Mouse (Mus musculus) midbrain, embryonic 12.5 days (tissue): ENCODE results near the gene Fgfr2. TPM values are rescaled to one million over a fixed set of nuclear protein-coding genes. Genes with fewer than 3 reads are reported as not detected.

ENCODE experiments used
- ATAC-seq: fragments of 200-750 bp; cut with Nextera tagmentation; 2 replicates; pipeline ENCODE4 v1.8.0; 2017; ENCODE audit warnings: low read depth, moderate TSS enrichment, moderate library complexity; ENCODE audit not compliant: low FRiP score
- H3K27ac ChIP-seq: fragments of 300-500 bp; sonication (generic); replicated peaks from 2 replicates; pipeline ENCODE4 v1.5.1; 2016; ENCODE audit warnings: mild to moderate bottlenecking
- H3K27me3 ChIP-seq: fragments of 300-500 bp; sonication (generic); 2 replicates; pipeline ENCODE4 v1.6.1; 2016; ENCODE audit warnings: mild to moderate bottlenecking
- H3K36me3 ChIP-seq: fragments of 300-500 bp; sonication (generic); 2 replicates; pipeline ENCODE4 v1.6.1; 2016
- H3K4me1 ChIP-seq: fragments of 300-500 bp; sonication (generic); 2 replicates; pipeline ENCODE4 v1.6.1; 2016
- H3K4me2 ChIP-seq: fragments of 300-500 bp; sonication (generic); replicated peaks from 2 replicates; pipeline ENCODE4 v1.6.1; 2016; ENCODE audit warnings: mild to moderate bottlenecking, moderate library complexity
- H3K4me3 ChIP-seq: fragments of 300-500 bp; sonication (generic); 2 replicates; pipeline ENCODE4 v1.5.1; 2016; ENCODE audit warnings: mild to moderate bottlenecking
- H3K9ac ChIP-seq: fragments of 300-500 bp; sonication (generic); replicated peaks from 2 replicates; pipeline ENCODE4 v1.6.1; 2016; ENCODE audit warnings: mild to moderate bottlenecking, moderate library complexity
- H3K9me3 ChIP-seq: fragments of 300-500 bp; sonication (generic); 2 replicates; pipeline ENCODE4 v1.6.1; 2016; ENCODE audit warnings: mild to moderate bottlenecking
- WGBS: fragments of 180-500 bp; shearing (Covaris S2); methylation state at CpG from one replicate; pipeline ENCODE4 v1.1.7; 2016; 5-methylcytosine and 5-hydroxymethylcytosine counted together
- polyA plus RNA-seq: library from polyadenylated mRNA; unstranded; fragments of >200 nt; fragmentation: Nextera tagmentation; extraction: Ambion mirVana; gene quantifications from 2 replicates; pipeline ENCODE4 v1.2.1, GENCODE M21; 2016

The Fgfr2 gene
- polyA plus RNA-seq, 1 experiment from 2014 or later: 96.5 TPM

DNA sequence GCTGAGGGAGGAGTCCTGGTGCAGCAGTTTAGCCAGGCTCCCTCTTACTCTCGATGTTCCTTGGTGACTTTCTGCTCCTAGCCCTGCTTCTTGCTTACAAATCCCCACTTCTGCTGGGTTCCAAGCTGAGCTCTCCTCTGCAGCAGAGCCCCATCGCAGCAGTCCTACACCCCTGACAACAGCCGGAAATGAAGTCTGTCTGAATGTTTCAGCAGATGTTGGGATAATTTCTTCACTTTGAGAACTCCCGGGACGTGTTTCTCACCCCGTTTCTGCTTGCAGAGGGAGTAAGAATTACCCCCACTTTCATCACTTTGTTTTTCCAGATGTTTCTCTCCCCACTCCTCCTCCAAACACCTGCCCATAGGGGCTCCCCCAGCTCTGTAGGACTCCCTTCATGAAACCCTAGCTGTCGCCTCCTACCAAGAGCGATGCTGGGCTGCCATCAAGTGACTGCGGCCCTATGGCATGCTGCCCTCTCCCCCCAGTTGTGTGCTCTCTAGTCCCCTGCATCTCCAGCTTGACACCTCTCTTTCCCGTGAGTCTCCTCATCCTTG, 873.5 kb downstream of the Fgfr2 start:
- H3K36me3 ChIP-seq: peaks cover 12% of the 10 kb centered on the region; the same call in 1 of the 2 replicates
- no peaks in the 10 kb centered on the region for H3K9me3 ChIP-seq
- H3K4me2 ChIP-seq: no peak overlapping the region
- 79% methylated on average over 10 of the region's 10 CpGs for WGBS
- no peaks in the 10 kb centered on the region for H3K27me3 ChIP-seq
- H3K4me1 ChIP-seq: peaks cover 43% of the 10 kb centered on the region
- no peak for ATAC-seq
- peak overlapping the region; percentile 93 for H3K27ac ChIP-seq
- H3K9ac ChIP-seq: no peak overlapping the region
- H3K4me3 ChIP-seq: no peak overlapping the region

GRCm38 (mm10) chr7:132247567-132247966, 875.6 kb downstream of the Fgfr2 start:
- Histone ChIP-seq H3K27ac (peak overlapping the region; percentile 93), H3K4me3 (no peak overlapping the region), H3K36me3 (peaks cover 33% of the 10 kb centered on the region), H3K9ac (no peak overlapping the region), H3K4me2 (0 out of 2 replicates have a peak overlapping the region, but pooled peaks have one; percentile 1), H3K4me1 (peaks cover 39% of the 10 kb centered on the region), H3K27me3 (no peaks in the 10 kb centered on the region), H3K9me3 (no peaks in the 10 kb centered on the region)
- WGBS: 4% methylated on average over 11 of the region's 11 CpGs
- ATAC-seq: peak; percentile 99

DNA sequence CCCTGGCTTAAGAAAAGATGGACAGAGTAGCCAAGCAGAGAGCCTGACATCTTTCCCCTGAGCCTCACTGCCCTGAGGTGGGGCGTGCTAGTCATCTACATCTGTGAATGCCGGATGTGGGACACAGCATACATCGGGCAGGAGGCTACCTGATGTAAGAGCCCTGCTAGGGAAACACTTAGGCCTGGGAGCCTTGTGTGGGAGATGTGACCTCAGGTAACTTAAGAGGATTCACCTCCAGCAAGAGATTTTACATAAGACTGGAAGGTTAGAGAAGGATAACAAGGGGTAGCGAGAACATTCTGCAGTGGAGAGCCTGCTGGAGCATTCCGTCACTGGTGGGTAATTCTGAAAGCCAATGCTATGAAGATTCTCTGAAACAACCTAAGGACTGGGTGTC, 876.1 kb downstream of the Fgfr2 start:
- ATAC-seq: no peak; the same call in 1 of the 2 replicates

DNA sequence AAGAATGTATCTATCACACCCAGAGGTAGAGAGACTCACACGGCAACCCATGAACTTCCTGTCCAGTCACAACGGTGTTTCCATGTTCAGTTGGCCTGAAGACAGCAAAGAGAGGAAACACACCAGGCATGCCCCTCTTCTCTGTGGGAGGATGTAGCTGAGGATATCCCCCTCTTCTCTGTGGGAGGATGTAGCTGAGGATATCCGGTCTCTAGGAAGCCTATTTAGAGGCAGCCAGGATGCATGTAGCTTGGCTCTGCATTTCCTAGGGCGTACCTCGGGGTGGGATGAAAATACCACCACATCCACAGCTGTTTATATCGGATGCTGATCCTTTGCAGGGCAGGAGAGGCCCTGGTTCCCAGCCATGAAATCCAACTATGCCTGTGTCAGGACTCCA, 877.4 kb downstream of the Fgfr2 start:
- Histone ChIP-seq H3K9ac (no peak overlapping the region), H3K27me3 (no peaks in the 10 kb centered on the region), H3K9me3 (no peaks in the 10 kb centered on the region), H3K4me1 (peaks cover 39% of the 10 kb centered on the region), H3K4me2 (no peak overlapping the region), H3K36me3 (peaks cover 50% of the 10 kb centered on the region), H3K4me3 (no peak overlapping the region), H3K27ac (no peak overlapping the region)
- no peak for ATAC-seq
- WGBS: 90% methylated on average over 6 of the region's 6 CpGs

More for the DNA sequence above, 876.1 kb downstream of the Fgfr2 start:
- H3K4me2 ChIP-seq: 0 out of 2 replicates have a peak overlapping the region, but pooled peaks have one; percentile 1
- H3K4me1 ChIP-seq: peaks cover 39% of the 10 kb centered on the region
- peak overlapping the region; percentile 26; the same call in 1 of the 2 replicates for H3K9ac ChIP-seq
- no peak overlapping the region for H3K4me3 ChIP-seq
- H3K27me3 ChIP-seq: no peaks in the 10 kb centered on the region
- H3K9me3 ChIP-seq: no peaks in the 10 kb centered on the region
- WGBS: 36% methylated on average over 5 of the region's 5 CpGs
- peaks cover 37% of the 10 kb centered on the region for H3K36me3 ChIP-seq
- peak overlapping the region; percentile 93 for H3K27ac ChIP-seq

DNA sequence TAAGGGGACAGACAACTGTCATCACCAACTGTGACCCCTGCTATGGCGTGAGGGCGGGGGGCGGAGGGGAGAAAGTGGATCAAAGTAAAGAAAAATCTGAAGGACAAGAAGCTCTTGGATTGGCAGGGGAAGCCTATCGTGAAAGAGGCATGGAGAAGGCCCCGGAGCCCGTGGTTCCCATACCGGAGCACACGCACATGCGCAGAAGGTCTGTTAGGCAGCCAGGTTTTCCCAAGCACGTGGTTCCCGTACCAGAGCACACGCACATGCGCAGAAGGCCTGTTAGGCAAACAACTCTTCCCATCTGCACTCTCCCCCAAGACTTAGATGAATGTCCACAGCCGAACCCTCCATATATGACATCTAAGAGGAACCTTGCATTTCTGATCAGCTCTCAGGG, 878.5 kb downstream of the Fgfr2 start:
- H3K4me1 ChIP-seq: peaks cover 35% of the 10 kb centered on the region
- H3K27ac ChIP-seq: no peak overlapping the region
- H3K27me3 ChIP-seq: no peaks in the 10 kb centered on the region
- H3K9ac ChIP-seq: no peak overlapping the region
- 93% methylated on average over 14 of the region's 14 CpGs for WGBS
- H3K9me3 ChIP-seq: no peaks in the 10 kb centered on the region
- no peak overlapping the region for H3K4me2 ChIP-seq
- peaks cover 53% of the 10 kb centered on the region for H3K36me3 ChIP-seq
- ATAC-seq: no peak
- H3K4me3 ChIP-seq: no peak overlapping the region

GRCm38 (mm10) chr7:132243225-132243624, 879.9 kb downstream of the Fgfr2 start:
- peaks cover 22% of the 10 kb centered on the region for H3K4me1 ChIP-seq
- H3K4me3 ChIP-seq: no peak overlapping the region
- H3K36me3 ChIP-seq: peaks cover 61% of the 10 kb centered on the region
- no peak overlapping the region for H3K9ac ChIP-seq
- H3K9me3 ChIP-seq: no peaks in the 10 kb centered on the region
- no peak overlapping the region for H3K4me2 ChIP-seq
- ATAC-seq: no peak
- WGBS: 87% methylated on average over 5 of the region's 5 CpGs
- H3K27ac ChIP-seq: no peak overlapping the region
- no peaks in the 10 kb centered on the region for H3K27me3 ChIP-seq

DNA sequence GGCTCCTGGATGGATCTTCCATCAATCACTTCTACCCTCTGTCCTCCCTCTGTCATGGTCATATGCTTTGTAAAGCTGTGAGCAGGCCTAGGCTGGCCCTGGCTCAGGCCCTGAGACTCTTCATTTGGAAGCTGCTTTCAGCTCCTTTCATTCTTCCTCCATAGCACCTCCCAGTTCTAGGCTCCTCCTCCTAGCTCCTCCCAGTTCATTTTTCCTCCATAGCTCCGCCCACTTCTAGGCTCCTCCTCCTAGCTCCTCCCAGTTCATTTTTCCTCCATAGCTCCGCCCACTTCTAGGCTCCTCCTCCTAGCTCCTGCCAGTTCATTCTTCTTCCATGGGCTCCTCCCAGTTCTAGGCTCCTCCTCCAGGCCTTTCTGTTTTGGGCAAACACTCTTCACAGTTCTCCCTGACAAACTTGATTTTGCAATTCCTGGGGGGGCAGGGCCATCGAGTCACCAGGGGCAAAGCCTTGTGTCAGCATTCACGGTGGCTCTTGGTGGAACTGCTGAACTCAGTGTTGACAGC, 880.5 kb downstream of the Fgfr2 start:
- 43% methylated on average over 4 of the region's 4 CpGs for WGBS
- Histone ChIP-seq H3K4me2 (no peak overlapping the region), H3K9ac (no peak overlapping the region), H3K27me3 (no peaks in the 10 kb centered on the region), H3K9me3 (no peaks in the 10 kb centered on the region), H3K36me3 (peaks cover 66% of the 10 kb centered on the region), H3K4me3 (no peak overlapping the region), H3K27ac (no peak overlapping the region), H3K4me1 (peaks cover 17% of the 10 kb centered on the region)
- ATAC-seq: no peak

GRCm38 (mm10) chr7:132238921-132239320, 884.2 kb downstream of the Fgfr2 start:
- 95% methylated on average over 3 of the region's 3 CpGs for WGBS
- H3K27ac ChIP-seq: no peak overlapping the region
- H3K36me3 ChIP-seq: peaks cover 70% of the 10 kb centered on the region
- ATAC-seq: no peak
- H3K4me1 ChIP-seq: 0 out of 2 replicates have a peak, but pooled peaks cover 3% of the 10 kb centered on the region
- H3K9ac ChIP-seq: no peak overlapping the region
- H3K4me2 ChIP-seq: no peak overlapping the region
- no peak overlapping the region for H3K4me3 ChIP-seq
- H3K9me3 ChIP-seq: no peaks in the 10 kb centered on the region
- H3K27me3 ChIP-seq: no peaks in the 10 kb centered on the region

DNA sequence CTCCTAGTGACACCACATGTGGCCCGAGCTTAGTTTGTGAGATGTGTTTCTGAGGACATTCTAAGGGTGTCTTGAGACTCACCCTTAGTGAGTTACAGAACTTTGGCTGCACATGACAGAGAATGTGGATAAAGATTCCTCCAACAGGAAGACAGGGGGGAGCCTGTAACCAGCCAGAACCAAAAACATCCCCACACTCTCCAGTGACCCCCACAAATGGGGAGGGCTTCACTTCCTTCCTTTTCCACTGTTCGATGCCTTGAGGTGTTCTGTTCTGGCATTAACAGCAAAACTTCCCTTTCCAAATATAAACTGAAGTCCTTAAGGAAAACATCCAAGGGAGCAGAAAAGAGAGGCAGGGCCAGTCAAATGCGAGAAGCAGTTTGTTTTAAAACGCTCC, 886.0 kb downstream of the Fgfr2 start:
- Histone ChIP-seq H3K4me1 (0 out of 2 replicates have a peak, but pooled peaks cover 3% of the 10 kb centered on the region), H3K9ac (no peak overlapping the region), H3K4me3 (no peak overlapping the region), H3K4me2 (no peak overlapping the region), H3K27me3 (no peaks in the 10 kb centered on the region), H3K27ac (no peak overlapping the region), H3K36me3 (peaks cover 54% of the 10 kb centered on the region), H3K9me3 (no peaks in the 10 kb centered on the region)
- WGBS: 87% methylated on average over 4 of the region's 4 CpGs
- no peak for ATAC-seq

- H3K9ac ChIP-seq: no peak overlapping the region
- H3K27ac ChIP-seq: no peak overlapping the region
- peaks cover 50% of the 10 kb centered on the region for H3K36me3 ChIP-seq
- H3K4me3 ChIP-seq: no peak overlapping the region
- H3K27me3 ChIP-seq: no peaks in the 10 kb centered on the region
- WGBS: 85% methylated on average over 8 of the region's 8 CpGs
- H3K4me1 ChIP-seq: 0 out of 2 replicates have a peak, but pooled peaks cover 3% of the 10 kb centered on the region
- no peaks in the 10 kb centered on the region for H3K9me3 ChIP-seq
- ATAC-seq: no peak
- no peak overlapping the region for H3K4me2 ChIP-seq
Measured at GRCm38 (mm10) chr7:132236789-132237188, 886.4 kb downstream of the Fgfr2 start.

DNA sequence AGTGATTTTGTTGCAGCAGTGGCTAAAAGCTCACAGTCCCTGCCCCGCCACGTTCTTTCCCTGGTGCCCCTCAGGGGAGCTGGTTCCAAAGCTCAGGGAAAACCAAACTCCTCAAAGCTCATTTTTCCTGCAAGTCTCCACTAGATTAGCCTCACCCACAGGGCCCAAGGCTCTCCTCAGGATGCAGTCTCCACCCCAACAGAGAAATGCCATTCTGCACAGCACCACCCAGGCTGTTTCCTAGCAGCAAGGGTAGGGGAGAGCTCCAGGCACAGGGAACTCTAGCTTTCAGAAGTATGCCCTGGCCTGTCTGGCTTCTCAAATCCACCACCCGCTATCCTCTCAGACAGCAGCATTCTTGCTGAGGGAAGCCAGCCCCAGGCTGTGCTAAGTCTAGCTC, 888.9 kb downstream of the Fgfr2 start:
- H3K4me1 ChIP-seq: peaks cover 4% of the 10 kb centered on the region; the same call in 1 of the 2 replicates
- no peak overlapping the region for H3K27ac ChIP-seq
- no peak overlapping the region for H3K9ac ChIP-seq
- H3K9me3 ChIP-seq: no peaks in the 10 kb centered on the region
- 40% methylated on average over 3 of the region's 3 CpGs for WGBS
- H3K4me2 ChIP-seq: no peak overlapping the region
- no peak for ATAC-seq
- H3K27me3 ChIP-seq: no peaks in the 10 kb centered on the region
- peaks cover 35% of the 10 kb centered on the region for H3K36me3 ChIP-seq
- no peak overlapping the region for H3K4me3 ChIP-seq

- WGBS: 89% methylated on average over 4 of the region's 4 CpGs
Measured at GRCm38 (mm10) chr7:132233732-132234131, 889.4 kb downstream of the Fgfr2 start.

More at GRCm38 (mm10) chr7:132233732-132234131, 889.4 kb downstream of the Fgfr2 start:
- H3K27ac ChIP-seq: no peak overlapping the region
- peaks cover 6% of the 10 kb centered on the region; the same call in 1 of the 2 replicates for H3K4me1 ChIP-seq
- H3K4me3 ChIP-seq: no peak overlapping the region
- no peaks in the 10 kb centered on the region for H3K27me3 ChIP-seq
- H3K4me2 ChIP-seq: no peak overlapping the region
- no peaks in the 10 kb centered on the region for H3K9me3 ChIP-seq
- no peak overlapping the region for H3K9ac ChIP-seq
- peaks cover 32% of the 10 kb centered on the region for H3K36me3 ChIP-seq
- no peak for ATAC-seq
